Mouse (Mus musculus) intestine, postnatal 0 days (tissue): ENCODE measurements at regions not wholly inside any gene's neighbourhood (a gene's known extent, or its start where the extent isn't known, plus 50 kb on each side); places are given as distances from the start of the nearest gene placed in this dataset.

ENCODE experiments used
- ATAC-seq: fragments of 200-750 bp; cut with Nextera tagmentation; 2 replicates; pipeline ENCODE4 v1.8.0; 2017; ENCODE audit warnings: mild to moderate bottlenecking, moderate TSS enrichment, moderate library complexity
- H3K27ac ChIP-seq: fragments of 300-500 bp; sonication (generic); 2 replicates; pipeline ENCODE4 v1.5.1; 2014; ENCODE audit warnings: mild to moderate bottlenecking, low read depth, low read length, moderate library complexity
- H3K27me3 ChIP-seq: fragments of 300-500 bp; sonication (generic); replicated peaks from 2 replicates; pipeline ENCODE4 v1.6.1; 2014; ENCODE audit warnings: low read length, mixed read lengths; ENCODE audit not compliant: control insufficient read depth, insufficient read depth
- H3K36me3 ChIP-seq: fragments of 300-500 bp; sonication (generic); 2 replicates; pipeline ENCODE4 v1.6.1; 2014; ENCODE audit warnings: mild to moderate bottlenecking, moderate library complexity; ENCODE audit not compliant: control insufficient read depth, insufficient read depth
- H3K4me1 ChIP-seq: fragments of 300-500 bp; sonication (generic); replicated peaks from 2 replicates; pipeline ENCODE4 v1.6.1; 2014; ENCODE audit warnings: antibody characterized with exemption, low read length, mixed read lengths; ENCODE audit not compliant: control insufficient read depth, insufficient read depth
- H3K4me2 ChIP-seq: fragments of 300-500 bp; sonication (generic); replicated peaks from 2 replicates; pipeline ENCODE4 v1.6.1; 2014; ENCODE audit warnings: low read depth, mild to moderate bottlenecking, moderate library complexity
- H3K4me3 ChIP-seq: fragments of 300-500 bp; sonication (generic); 2 replicates; pipeline ENCODE4 v1.5.1; 2014; ENCODE audit warnings: low read depth, low read length
- H3K9ac ChIP-seq: fragments of 300-500 bp; sonication (generic); 2 replicates; pipeline ENCODE4 v1.6.1; 2014; ENCODE audit warnings: mild to moderate bottlenecking, low read depth, low read length
- H3K9me3 ChIP-seq: fragments of 300-500 bp; sonication (generic); 2 replicates; pipeline ENCODE4 v1.6.1; 2016; ENCODE audit warnings: mixed run types; ENCODE audit not compliant: control insufficient read depth
- CTCF ChIP-seq: sonication (generic); IDR thresholded peaks from 2 replicates; pipeline ENCODE4 v1.5.1; 2016; ENCODE audit warnings: low read depth, mild to moderate bottlenecking, control low read depth, antibody characterized with exemption, moderate library complexity
- WGBS: fragments of 180-500 bp; shearing (Covaris S2); extraction: QIAGEN DNeasy Blood & Tissue Kit; methylation state at CpG from one replicate; pipeline ENCODE4 v1.1.7; 2014; 5-methylcytosine and 5-hydroxymethylcytosine counted together

DNA sequence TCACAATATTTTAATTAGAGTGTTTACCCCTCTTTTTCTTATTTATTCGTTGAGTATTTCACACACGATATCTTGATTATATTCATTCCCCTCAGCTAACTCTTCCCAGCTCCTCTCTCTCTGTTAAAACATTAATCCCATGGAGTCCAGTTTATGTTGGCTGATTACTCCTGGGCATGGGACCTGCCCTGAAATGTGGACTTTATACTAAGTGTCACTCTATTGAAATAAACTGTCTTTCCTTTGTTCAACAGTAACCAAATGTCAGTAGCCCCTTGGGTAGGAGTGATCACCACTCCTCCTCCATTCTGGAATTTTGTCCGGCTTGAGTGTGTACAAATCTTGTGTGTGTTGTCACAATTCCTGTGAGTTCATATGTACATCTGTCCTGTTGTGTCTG is 113.4 kb downstream of the Cdc42ep3 start:
- no peak overlapping the region for H3K27ac ChIP-seq
- no peak for TF ChIP-seq CTCF
- no peak overlapping the region for H3K9ac ChIP-seq
- H3K36me3 ChIP-seq, result no peaks in the 10 kb centered on the region
- no peak overlapping the region for H3K4me3 ChIP-seq
- WGBS, result 91% methylated on average over 3 of the region's 3 CpGs
- no peaks in the 10 kb centered on the region for H3K4me1 ChIP-seq
- ATAC-seq, result no peak
- no peaks in the 10 kb centered on the region for H3K27me3 ChIP-seq
- no peaks in the 10 kb centered on the region for H3K9me3 ChIP-seq
- no peak overlapping the region for H3K4me2 ChIP-seq

DNA sequence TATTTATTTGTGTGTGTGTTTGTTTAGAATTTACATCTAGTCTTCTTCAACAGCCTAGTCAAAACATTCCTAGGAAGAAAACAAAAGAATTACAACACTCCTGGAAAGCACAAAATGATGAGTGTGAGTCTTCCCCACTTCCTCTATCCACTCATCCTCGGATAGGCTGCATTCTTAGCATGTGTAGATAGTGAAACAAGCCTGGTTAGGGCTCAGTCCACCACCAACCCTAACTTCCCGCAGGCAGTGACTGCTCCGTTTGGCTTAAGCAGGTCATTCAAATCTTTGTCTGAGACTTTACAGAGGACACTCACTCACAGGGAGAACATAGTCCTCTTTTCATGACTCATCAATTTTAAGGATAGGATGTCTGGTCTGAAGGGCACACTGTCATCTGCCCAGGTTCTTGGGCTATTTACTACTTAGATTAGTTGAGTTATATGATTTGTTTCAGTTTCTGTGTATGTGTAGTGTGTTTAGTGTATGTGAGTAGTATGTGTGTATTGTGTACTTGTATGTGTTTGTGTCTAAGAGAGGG is 118.6 kb downstream of the Cdc42ep3 start:
- Histone ChIP-seq H3K9ac (no peak overlapping the region), H3K9me3 (no peaks in the 10 kb centered on the region), H3K36me3 (no peaks in the 10 kb centered on the region), H3K27ac (no peak overlapping the region), H3K4me2 (no peak overlapping the region), H3K27me3 (no peaks in the 10 kb centered on the region), H3K4me3 (no peak overlapping the region), H3K4me1 (no peaks in the 10 kb centered on the region)
- ATAC-seq, result no peak
- 64% methylated on average over 3 of the region's 3 CpGs for WGBS
- no peak for TF ChIP-seq CTCF

DNA sequence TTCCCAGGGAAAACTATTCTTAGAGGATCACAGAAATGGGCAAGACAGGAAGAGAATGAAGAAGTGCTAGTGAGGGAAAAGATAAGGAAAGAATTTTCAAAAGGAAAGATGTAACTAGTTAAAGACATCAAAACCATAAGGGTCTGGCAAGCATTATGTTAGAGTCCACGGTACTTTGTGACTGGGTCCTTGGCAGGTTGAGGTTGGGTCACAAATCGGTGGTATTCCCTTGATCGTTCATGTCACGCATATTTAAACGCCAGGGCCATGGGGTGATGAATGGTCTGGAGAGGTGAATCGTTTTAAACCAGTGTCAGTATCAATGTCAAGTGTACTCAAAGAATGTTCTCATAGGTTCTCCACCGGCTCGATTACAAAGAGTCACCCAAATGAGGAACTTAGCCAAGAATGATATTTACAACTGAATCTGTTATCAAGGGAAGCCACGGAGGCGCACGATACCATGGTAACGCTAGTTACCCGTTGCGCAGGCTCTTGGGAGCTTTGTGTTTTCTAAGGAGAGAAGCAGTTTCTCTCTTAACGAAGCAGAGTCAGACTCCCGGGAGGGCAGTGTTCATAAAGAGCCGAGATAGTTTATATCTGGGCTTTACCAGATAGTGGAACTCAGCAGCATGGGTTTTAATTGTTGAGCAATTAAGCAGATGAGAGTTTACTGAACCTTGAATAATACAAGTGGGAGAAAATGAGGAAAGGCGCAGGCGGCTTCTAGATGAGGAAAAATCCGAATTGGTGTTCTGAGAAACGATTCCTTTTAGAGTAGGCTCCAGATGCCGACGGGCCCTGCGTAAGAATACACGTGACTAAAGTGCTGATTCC is 124.0 kb downstream of the Cdc42ep3 start:
- Histone ChIP-seq H3K9me3 (no peaks in the 10 kb centered on the region), H3K4me2 (no peak overlapping the region), H3K27ac (no peak overlapping the region), H3K36me3 (no peaks in the 10 kb centered on the region), H3K27me3 (no peaks in the 10 kb centered on the region), H3K4me3 (no peak overlapping the region), H3K9ac (no peak overlapping the region), H3K4me1 (no peaks in the 10 kb centered on the region)
- ATAC-seq, result no peak
- no peak for TF ChIP-seq CTCF
- 63% methylated on average over 25 of the region's 25 CpGs for WGBS

DNA sequence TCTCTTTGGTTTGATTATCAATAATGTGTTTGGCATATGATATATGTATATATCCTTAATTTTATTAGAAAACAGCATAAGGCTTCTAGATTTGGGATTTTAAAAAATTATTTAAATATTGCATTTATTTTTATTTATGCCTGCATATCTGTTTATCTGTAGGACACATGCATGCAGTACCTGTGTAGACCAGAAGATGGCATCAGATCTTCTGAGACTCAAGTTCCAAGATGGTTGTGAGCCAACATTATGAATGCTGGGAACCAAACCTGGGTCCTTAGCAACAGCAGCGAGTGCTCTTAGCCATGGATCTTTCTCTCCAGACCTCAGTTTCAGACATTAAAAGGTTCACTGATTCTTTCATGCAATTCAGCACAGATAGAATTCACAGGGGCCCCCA is 148.3 kb downstream of the Cdc42ep3 start:
- WGBS, result 97% methylated on average over 1 of the region's 1 CpGs

GRCm38 (mm10) chr17:79206111-79206510 is 148.8 kb downstream of the Cdc42ep3 start:
- no peak overlapping the region for H3K4me3 ChIP-seq
- H3K9ac ChIP-seq, result no peak overlapping the region
- no peaks in the 10 kb centered on the region for H3K36me3 ChIP-seq
- ATAC-seq, result no peak
- no peak overlapping the region for H3K27ac ChIP-seq
- 61% methylated on average over 4 of the region's 4 CpGs for WGBS
- H3K4me1 ChIP-seq, result no peaks in the 10 kb centered on the region
- H3K9me3 ChIP-seq, result 0 out of 2 replicates have a peak, but pooled peaks cover 3% of the 10 kb centered on the region
- no peaks in the 10 kb centered on the region for H3K27me3 ChIP-seq
- TF ChIP-seq CTCF, result no peak
- no peak overlapping the region for H3K4me2 ChIP-seq

More for the DNA sequence above, 148.3 kb downstream of the Cdc42ep3 start:
- Histone ChIP-seq H3K27ac (no peak overlapping the region), H3K4me1 (no peaks in the 10 kb centered on the region), H3K9ac (no peak overlapping the region), H3K9me3 (0 out of 2 replicates have a peak, but pooled peaks cover 3% of the 10 kb centered on the region), H3K4me3 (no peak overlapping the region), H3K36me3 (no peaks in the 10 kb centered on the region), H3K27me3 (no peaks in the 10 kb centered on the region), H3K4me2 (no peak overlapping the region)
- ATAC-seq, result no peak
- TF ChIP-seq CTCF, result peak; percentile 41

DNA sequence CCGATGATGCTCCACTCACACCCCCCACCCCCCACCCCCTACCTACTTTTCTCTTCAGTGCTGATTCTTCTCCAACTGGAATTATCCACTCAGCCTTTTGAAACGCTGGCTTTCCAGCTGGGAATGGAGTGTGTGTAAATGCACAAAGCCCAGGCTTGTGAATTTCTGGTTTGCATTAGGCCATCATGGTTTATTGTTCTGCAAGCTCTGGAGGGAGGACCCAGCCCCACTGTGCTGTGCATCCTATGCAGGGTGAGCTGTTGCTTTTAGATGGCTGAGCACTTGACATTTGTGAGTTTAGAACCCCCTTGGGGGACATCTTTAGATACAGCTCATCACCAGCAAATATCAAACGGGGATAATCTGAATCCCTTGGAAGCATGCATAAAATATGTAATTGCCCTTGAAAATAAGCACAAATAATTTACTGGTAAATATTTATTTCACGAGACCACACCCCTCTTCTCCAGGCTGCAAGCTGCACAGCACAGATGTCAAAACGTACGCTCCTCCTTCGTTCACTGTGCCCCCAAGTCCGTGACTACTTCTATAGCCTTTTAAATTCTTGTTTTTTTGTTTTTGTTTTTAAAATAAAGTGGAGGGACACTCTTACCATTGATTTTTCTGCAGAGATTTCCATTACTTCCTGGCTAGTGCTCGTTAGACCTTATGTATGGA is 148.2 kb downstream of the Qpct start:
- H3K9me3 ChIP-seq, result peaks cover 3% of the 10 kb centered on the region; the same call in 1 of the 2 replicates
- no peak for TF ChIP-seq CTCF
- no peaks in the 10 kb centered on the region for H3K36me3 ChIP-seq
- no peak for ATAC-seq
- no peak overlapping the region for H3K27ac ChIP-seq
- H3K4me3 ChIP-seq, result no peak overlapping the region
- no peaks in the 10 kb centered on the region for H3K4me1 ChIP-seq
- WGBS, result 67% methylated on average over 9 of the region's 9 CpGs
- H3K4me2 ChIP-seq, result no peak overlapping the region
- no peak overlapping the region for H3K9ac ChIP-seq
- no peaks in the 10 kb centered on the region for H3K27me3 ChIP-seq
